Mouse (Mus musculus) testis, adult 2 months (tissue): ENCODE results near the gene Cpne9.

Experiments
- CTCF ChIP-seq: fragments of 200-500 bp; IDR thresholded peaks from 2 replicates; pipeline ENCODE4 v1.5.1; 2012; ENCODE audit warnings: low read depth, mild to moderate bottlenecking, inconsistent platforms, low read length, moderate library complexity; ENCODE audit not compliant: control insufficient read depth, insufficient read depth, insufficient replicate concordance
- POLR2A ChIP-seq: fragments of 200-500 bp; IDR thresholded peaks from 2 replicates; pipeline ENCODE4 v1.6.1; 2012; ENCODE audit warnings: low read depth, mild to moderate bottlenecking, inconsistent platforms, low read length, moderate library complexity; ENCODE audit not compliant: control insufficient read depth

GRCm38 (mm10) chr6:113287236-113287635 lies 5.1 kb downstream of the Cpne9 start:
- TF ChIP-seq CTCF: no peak
- no peak for TF ChIP-seq POLR2A
